Mouse (Mus musculus): Measurements from ENCODE around the gene Chchd1. TPM values are rescaled to one million over a fixed set of nuclear protein-coding genes. Genes with fewer than 3 reads are reported as not detected.
A peak's percentile ranks its signal among the peaks of the same experiment; 100 is the strongest.

Chchd1 gene
- polyA plus RNA-seq, 1 experiment = 111 TPM

- no peak for TF ChIP-seq POLR2AphosphoS2 (IDR thresholded peaks at IDR 0.05; ENCODE audit: insufficient read length, low read depth)
- no peak for TF ChIP-seq REST (IDR thresholded peaks at IDR 0.05; ENCODE audit: insufficient read depth, insufficient read length)
- no peak for TF ChIP-seq E2F4 (IDR thresholded peaks at IDR 0.05; ENCODE audit: insufficient read depth)
- TF ChIP-seq POLR2A (IDR thresholded peaks at IDR 0.05; ENCODE audit: insufficient read length, low read depth) = no peak
- no peak for TF ChIP-seq USF1 (IDR thresholded peaks at IDR 0.05; ENCODE audit: low read depth)
- no peak for TF ChIP-seq MYOD1 (IDR thresholded peaks at IDR 0.05; ENCODE audit: control insufficient read depth in 1 of 3, insufficient read length in 2 of 3, low read depth in 2 of 3)
- no peak for TF ChIP-seq TCF12 (IDR thresholded peaks at IDR 0.05; ENCODE audit: insufficient read depth, poor library complexity, severe bottlenecking)
- no peak for TF ChIP-seq SRF (IDR thresholded peaks at IDR 0.05; ENCODE audit: control insufficient read depth, insufficient read length, low read depth)
- no peak for TF ChIP-seq TCF3 (IDR thresholded peaks at IDR 0.05; ENCODE audit: insufficient read length, low read depth)
- TF ChIP-seq MAX (IDR thresholded peaks at IDR 0.05; ENCODE audit: low read depth) = no peak
- no peak for TF ChIP-seq CEBPB (IDR thresholded peaks at IDR 0.05; ENCODE audit: insufficient read depth, poor library complexity, severe bottlenecking)
- no peak for TF ChIP-seq MYOG (IDR thresholded peaks at IDR 0.05; ENCODE audit: control insufficient read depth in 1 of 3, insufficient read depth in 1 of 3, insufficient read length in 2 of 3, low read depth in 2 of 3)
These were observed 23.0 kb downstream of the Chchd1 start for GRCm38 (mm10) chr14:20725660-20726339.

GRCm38 (mm10) chr14:20729871-20730270 is 27.1 kb downstream of the Chchd1 start:
- no peaks in the 10 kb centered on the region for H3K27me3 ChIP-seq (ENCODE audit: control insufficient read depth, insufficient read depth, insufficient read length)
- H3K4me3 ChIP-seq = no peak overlapping the region
- H3K4me2 ChIP-seq (ENCODE audit: low read depth) = no peak overlapping the region
- TF ChIP-seq TCF12 (IDR thresholded peaks at IDR 0.05; ENCODE audit: insufficient read depth, poor library complexity, severe bottlenecking) (no peak), CEBPB (IDR thresholded peaks at IDR 0.05; ENCODE audit: insufficient read depth, poor library complexity, severe bottlenecking) (no peak), E2F4 (IDR thresholded peaks at IDR 0.05; ENCODE audit: insufficient read depth) (no peak), POLR2A (IDR thresholded peaks at IDR 0.05; ENCODE audit: insufficient read length, low read depth) (no peak), MYOG (IDR thresholded peaks at IDR 0.05; ENCODE audit: control insufficient read depth in 1 of 3, insufficient read depth in 1 of 3, insufficient read length in 2 of 3, low read depth in 2 of 3) (no peak), SRF (IDR thresholded peaks at IDR 0.05; ENCODE audit: control insufficient read depth, insufficient read length, low read depth) (no peak), USF1 (IDR thresholded peaks at IDR 0.05; ENCODE audit: low read depth) (no peak), MYOD1 (IDR thresholded peaks at IDR 0.05; ENCODE audit: control insufficient read depth in 1 of 3, insufficient read length in 2 of 3, low read depth in 2 of 3) (no peak), REST (IDR thresholded peaks at IDR 0.05; ENCODE audit: insufficient read depth, insufficient read length) (no peak), TCF3 (IDR thresholded peaks at IDR 0.05; ENCODE audit: insufficient read length, low read depth) (no peak), POLR2AphosphoS2 (IDR thresholded peaks at IDR 0.05; ENCODE audit: insufficient read length, low read depth) (no peak), MAX (IDR thresholded peaks at IDR 0.05; ENCODE audit: low read depth) (no peak)
- H3ac ChIP-seq (ENCODE audit: control insufficient read depth, insufficient read length) = no peak overlapping the region
- peaks cover 33% of the 10 kb centered on the region for H3K36me3 ChIP-seq (ENCODE audit: control insufficient read depth, insufficient read depth)
- no peaks in the 10 kb centered on the region for H3K79me2 ChIP-seq (ENCODE audit: control insufficient read depth, insufficient read depth)

More at GRCm38 (mm10) chr14:20725660-20726339, 23.0 kb downstream of the Chchd1 start:
- H3K79me2 ChIP-seq (ENCODE audit: control insufficient read depth, insufficient read depth) = no peaks in the 10 kb centered on the region
- peaks cover 41% of the 10 kb centered on the region for H3K36me3 ChIP-seq (ENCODE audit: control insufficient read depth, insufficient read depth)
- no peaks in the 10 kb centered on the region for H3K27me3 ChIP-seq (ENCODE audit: control insufficient read depth, insufficient read depth, insufficient read length)
- H3K4me3 ChIP-seq = no peak overlapping the region
- H3ac ChIP-seq (ENCODE audit: control insufficient read depth, insufficient read length) = no peak overlapping the region
- no peak overlapping the region for H3K4me2 ChIP-seq (ENCODE audit: low read depth)

- H3K4me2 ChIP-seq (ENCODE audit: low read depth) = no peak overlapping the region
- peaks cover 37% of the 10 kb centered on the region for H3K36me3 ChIP-seq (ENCODE audit: control insufficient read depth, insufficient read depth)
- no peak overlapping the region for H3K4me3 ChIP-seq
- TF ChIP-seq USF1 (IDR thresholded peaks at IDR 0.05; ENCODE audit: low read depth) = no peak
- no peak for TF ChIP-seq TCF12 (IDR thresholded peaks at IDR 0.05; ENCODE audit: insufficient read depth, poor library complexity, severe bottlenecking)
- no peak for TF ChIP-seq CEBPB (IDR thresholded peaks at IDR 0.05; ENCODE audit: insufficient read depth, poor library complexity, severe bottlenecking)
- TF ChIP-seq E2F4 (IDR thresholded peaks at IDR 0.05; ENCODE audit: insufficient read depth) = no peak
- TF ChIP-seq TCF3 (IDR thresholded peaks at IDR 0.05; ENCODE audit: insufficient read length, low read depth) = no peak
- no peak for TF ChIP-seq REST (IDR thresholded peaks at IDR 0.05; ENCODE audit: insufficient read depth, insufficient read length)
- no peak for TF ChIP-seq POLR2AphosphoS2 (IDR thresholded peaks at IDR 0.05; ENCODE audit: insufficient read length, low read depth)
- no peak for TF ChIP-seq MYOD1 (IDR thresholded peaks at IDR 0.05; ENCODE audit: control insufficient read depth in 1 of 3, insufficient read length in 2 of 3, low read depth in 2 of 3)
- TF ChIP-seq MAX (IDR thresholded peaks at IDR 0.05; ENCODE audit: low read depth) = no peak
- no peak for TF ChIP-seq POLR2A (IDR thresholded peaks at IDR 0.05; ENCODE audit: insufficient read length, low read depth)
- H3K27me3 ChIP-seq (ENCODE audit: control insufficient read depth, insufficient read depth, insufficient read length) = no peaks in the 10 kb centered on the region
- H3K79me2 ChIP-seq (ENCODE audit: control insufficient read depth, insufficient read depth) = no peaks in the 10 kb centered on the region
- H3ac ChIP-seq (ENCODE audit: control insufficient read depth, insufficient read length) = no peak overlapping the region
These were observed 28.2 kb downstream of the Chchd1 start for GRCm38 (mm10) chr14:20730853-20731602.

- H3ac ChIP-seq (ENCODE audit: control insufficient read depth, insufficient read length) = peak overlapping the region; percentile 98
- no peaks in the 10 kb centered on the region for H3K27me3 ChIP-seq (ENCODE audit: control insufficient read depth, insufficient read depth, insufficient read length)
- H3K36me3 ChIP-seq (ENCODE audit: control insufficient read depth, insufficient read depth) = peaks cover 29% of the 10 kb centered on the region
- TF ChIP-seq MYOG (IDR thresholded peaks at IDR 0.05; ENCODE audit: control insufficient read depth in 1 of 3, insufficient read depth in 1 of 3, insufficient read length in 2 of 3, low read depth in 2 of 3) = no peak
- TF ChIP-seq E2F4 (IDR thresholded peaks at IDR 0.05; ENCODE audit: insufficient read depth) = no peak
- TF ChIP-seq USF1 (IDR thresholded peaks at IDR 0.05; ENCODE audit: low read depth) = no peak
- no peak for TF ChIP-seq MAX (IDR thresholded peaks at IDR 0.05; ENCODE audit: low read depth)
- TF ChIP-seq SRF (IDR thresholded peaks at IDR 0.05; ENCODE audit: control insufficient read depth, insufficient read length, low read depth) = no peak
- TF ChIP-seq POLR2A (IDR thresholded peaks at IDR 0.05; ENCODE audit: insufficient read length, low read depth) = no peak
- TF ChIP-seq MYOD1 (IDR thresholded peaks at IDR 0.05; ENCODE audit: control insufficient read depth in 1 of 3, insufficient read length in 2 of 3, low read depth in 2 of 3) = no peak
- TF ChIP-seq POLR2AphosphoS2 (IDR thresholded peaks at IDR 0.05; ENCODE audit: insufficient read length, low read depth) = no peak
- no peak for TF ChIP-seq CEBPB (IDR thresholded peaks at IDR 0.05; ENCODE audit: insufficient read depth, poor library complexity, severe bottlenecking)
- TF ChIP-seq REST (IDR thresholded peaks at IDR 0.05; ENCODE audit: insufficient read depth, insufficient read length) = no peak
- no peak for TF ChIP-seq TCF3 (IDR thresholded peaks at IDR 0.05; ENCODE audit: insufficient read length, low read depth)
- TF ChIP-seq TCF12 (IDR thresholded peaks at IDR 0.05; ENCODE audit: insufficient read depth, poor library complexity, severe bottlenecking) = no peak
- no peaks in the 10 kb centered on the region for H3K79me2 ChIP-seq (ENCODE audit: control insufficient read depth, insufficient read depth)
- H3K4me3 ChIP-seq = peak overlapping the region; percentile 56
- peak overlapping the region; percentile 69 for H3K4me2 ChIP-seq (ENCODE audit: low read depth)
These were observed 30.5 kb downstream of the Chchd1 start for GRCm38 (mm10) chr14:20733041-20733951.
